Mouse (Mus musculus): Measurements from ENCODE around the gene Peli1. TPM values are rescaled to one million over a fixed set of nuclear protein-coding genes. Genes with fewer than 3 reads are reported as not detected.
A peak's percentile ranks its signal among the peaks of the same experiment; 100 is the strongest.

Gene Peli1
- polyA plus RNA-seq, 1 experiment from 2014 or later, result 35.8 TPM

DNA sequence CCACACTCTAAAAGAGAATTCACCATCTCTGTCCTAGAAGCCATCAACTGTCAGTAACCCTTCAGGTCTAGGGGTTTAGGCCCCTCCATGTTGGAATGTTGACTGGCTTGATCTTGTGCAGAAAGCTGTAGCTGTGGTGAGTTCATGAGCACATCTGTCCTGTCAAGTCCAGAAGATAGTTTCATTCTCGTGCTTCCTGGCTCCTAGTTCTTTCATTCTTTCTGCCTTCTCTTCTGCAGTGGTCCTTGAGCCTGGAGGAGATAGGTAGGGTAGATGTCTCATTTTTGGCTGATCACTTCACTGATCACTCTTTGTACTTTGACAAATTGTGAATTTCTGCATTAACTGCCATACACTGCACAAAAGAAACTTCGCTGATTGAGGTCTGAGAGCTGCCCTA, 7.4 kb downstream of the Peli1 start:
- Histone ChIP-seq H3K4me2 (replicated peaks) (no peak overlapping the region), H3K36me3 (no peaks in the 10 kb centered on the region), H3K9me3 (no peaks in the 10 kb centered on the region), H3K4me1 (replicated peaks) (no peaks in the 10 kb centered on the region), H3K27ac (no peak overlapping the region), H3K9ac (no peak overlapping the region), H3K27me3 (replicated peaks) (no peaks in the 10 kb centered on the region), H3K4me3 (replicated peaks) (no peak overlapping the region)
- no peak for ATAC-seq
- WGBS, result 86% methylated on average over 2 of the region's 2 CpGs

DNA sequence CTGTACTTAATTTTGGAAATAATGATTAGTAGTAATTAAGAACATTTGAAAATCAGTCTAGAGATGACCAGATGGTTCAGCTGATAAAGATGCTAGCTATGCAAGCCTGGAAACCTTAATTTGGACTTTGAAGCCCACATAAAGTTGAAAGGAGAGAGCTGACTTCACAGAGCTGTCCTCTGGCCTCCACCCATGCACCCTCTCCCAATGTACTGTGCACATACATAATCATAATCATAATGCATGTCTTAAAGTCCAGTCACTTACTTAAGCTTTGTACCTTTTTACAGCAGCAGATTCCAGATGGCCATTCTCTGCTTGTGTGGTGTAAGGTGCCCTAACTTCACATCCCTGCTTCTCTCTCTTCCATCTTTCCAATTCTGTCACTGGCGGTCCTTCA, 9.6 kb downstream of the Peli1 start:
- H3K36me3 ChIP-seq, result no peaks in the 10 kb centered on the region
- no peaks in the 10 kb centered on the region for H3K4me1 ChIP-seq (replicated peaks)
- no peaks in the 10 kb centered on the region for H3K9me3 ChIP-seq
- WGBS, result 90% methylated on average over 1 of the region's 1 CpGs
- ATAC-seq, result peak; percentile 78
- no peaks in the 10 kb centered on the region for H3K27me3 ChIP-seq (replicated peaks)
- H3K4me2 ChIP-seq (replicated peaks), result no peak overlapping the region
- no peak overlapping the region for H3K27ac ChIP-seq
- no peak overlapping the region for H3K9ac ChIP-seq
- H3K4me3 ChIP-seq (replicated peaks), result no peak overlapping the region

DNA sequence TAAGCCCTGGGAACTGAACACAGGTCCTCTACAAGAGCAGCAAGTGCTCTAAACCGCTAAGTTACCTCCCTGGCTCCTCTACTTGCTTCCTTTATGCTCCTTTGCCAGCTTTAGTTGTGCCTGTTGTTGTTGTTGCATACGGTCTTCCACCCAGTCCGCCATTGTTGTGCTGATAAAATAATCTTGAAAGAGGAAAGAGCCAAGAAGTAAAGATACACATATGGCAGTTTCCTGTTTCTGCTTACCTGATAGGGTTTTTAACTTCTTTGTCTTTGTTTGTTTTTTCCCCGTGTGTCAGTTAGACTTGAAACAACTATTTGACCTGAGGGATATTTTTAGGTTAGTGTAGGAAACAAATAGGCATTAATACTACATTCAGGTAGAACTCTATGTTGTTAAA, 10.2 kb downstream of the Peli1 start:
- Histone ChIP-seq H3K4me3 (replicated peaks) (no peak overlapping the region), H3K27me3 (replicated peaks) (no peaks in the 10 kb centered on the region), H3K4me1 (replicated peaks) (no peaks in the 10 kb centered on the region), H3K27ac (no peak overlapping the region), H3K9ac (no peak overlapping the region), H3K9me3 (no peaks in the 10 kb centered on the region), H3K4me2 (replicated peaks) (no peak overlapping the region), H3K36me3 (no peaks in the 10 kb centered on the region)
- 80% methylated on average over 4 of the region's 4 CpGs for WGBS
- no peak for ATAC-seq

DNA sequence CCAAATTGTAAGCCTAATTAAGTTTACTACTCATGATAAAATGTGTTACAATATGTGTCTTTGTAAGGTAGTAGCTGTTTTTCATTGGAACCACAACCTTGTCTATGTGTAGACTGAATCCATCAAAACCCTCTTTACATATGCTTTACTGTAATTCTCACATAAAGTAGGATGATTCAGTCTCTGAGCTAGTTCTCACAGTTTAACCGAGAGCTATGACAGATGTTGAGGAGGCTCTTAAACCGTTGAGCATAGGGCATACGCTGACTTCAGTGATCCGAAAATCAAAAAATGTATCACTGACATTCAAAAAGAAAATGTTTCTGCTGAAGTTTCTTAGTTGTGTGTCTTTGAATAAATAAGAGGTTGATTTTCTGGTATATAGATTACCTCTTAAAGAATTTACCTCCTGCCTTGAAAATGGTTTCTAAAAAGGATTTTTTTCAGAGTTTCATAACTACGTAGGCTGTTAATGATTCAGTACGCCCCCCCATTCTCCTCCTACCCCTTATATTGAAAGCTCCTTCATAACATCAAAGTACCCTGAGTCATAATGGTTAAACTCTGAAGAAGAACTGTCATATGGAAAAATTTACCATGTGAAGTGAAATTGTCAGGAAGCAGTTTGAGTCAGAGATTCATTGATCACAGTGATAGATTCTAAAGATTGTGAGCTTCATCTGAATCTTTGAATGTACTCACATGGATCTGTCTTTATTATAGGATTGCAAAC, 11.3 kb downstream of the Peli1 start:
- Histone ChIP-seq H3K9me3 (no peaks in the 10 kb centered on the region), H3K27me3 (replicated peaks) (no peaks in the 10 kb centered on the region), H3K9ac (no peak overlapping the region), H3K4me1 (replicated peaks) (no peaks in the 10 kb centered on the region), H3K27ac (no peak overlapping the region), H3K36me3 (no peaks in the 10 kb centered on the region), H3K4me2 (replicated peaks) (no peak overlapping the region), H3K4me3 (replicated peaks) (no peak overlapping the region)
- ATAC-seq, result no peak
- 86% methylated on average over 6 of the region's 6 CpGs for WGBS

DNA sequence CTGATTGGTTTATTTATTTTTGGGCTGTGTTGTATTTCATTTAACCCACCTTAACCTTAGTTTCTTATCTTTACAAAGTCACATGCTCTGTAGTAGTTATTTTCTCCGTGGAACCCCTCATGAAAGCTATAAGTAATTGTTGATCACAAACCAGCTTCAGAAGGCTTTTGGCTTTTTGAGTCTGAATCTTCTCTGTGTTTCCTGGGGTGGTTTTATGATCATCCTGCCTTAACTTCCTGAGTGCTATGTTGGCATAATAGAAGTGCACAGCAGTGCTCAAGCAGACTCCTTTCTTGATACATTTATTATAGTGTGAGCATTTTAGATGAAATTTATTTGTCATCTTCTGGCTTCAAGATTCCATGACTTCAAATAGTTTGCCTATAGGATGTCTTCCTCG, 12.1 kb downstream of the Peli1 start:
- Histone ChIP-seq H3K4me2 (replicated peaks) (no peak overlapping the region), H3K4me3 (replicated peaks) (no peak overlapping the region), H3K4me1 (replicated peaks) (no peaks in the 10 kb centered on the region), H3K9ac (no peak overlapping the region), H3K36me3 (no peaks in the 10 kb centered on the region), H3K9me3 (no peaks in the 10 kb centered on the region), H3K27ac (no peak overlapping the region), H3K27me3 (replicated peaks) (no peaks in the 10 kb centered on the region)
- WGBS, result 65% methylated on average over 2 of the region's 2 CpGs
- no peak for ATAC-seq

DNA sequence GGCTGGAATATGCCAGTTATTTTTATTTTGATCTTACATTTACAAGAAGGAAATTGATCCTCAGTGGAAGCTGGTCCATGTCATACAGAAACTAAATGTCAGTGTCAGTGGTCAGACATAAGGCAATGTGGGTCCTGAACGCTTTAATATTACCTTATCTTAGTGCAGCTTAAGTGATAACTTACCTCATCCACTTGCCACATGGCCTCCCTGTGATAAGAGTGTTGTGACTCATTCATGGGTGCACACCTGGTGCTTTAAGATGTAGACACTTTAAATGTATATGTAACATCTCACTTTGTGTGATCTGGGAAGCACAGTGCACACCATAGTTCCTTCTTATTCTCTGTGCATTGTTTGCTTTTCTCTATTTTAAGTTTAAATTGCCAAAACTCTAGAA, 14.3 kb downstream of the Peli1 start:
- peak; percentile 66; the same call in 1 of the 2 replicates for ATAC-seq
- WGBS, result 56% methylated on average over 1 of the region's 1 CpGs
- no peaks in the 10 kb centered on the region for H3K9me3 ChIP-seq
- H3K4me2 ChIP-seq (replicated peaks), result no peak overlapping the region
- no peaks in the 10 kb centered on the region for H3K36me3 ChIP-seq
- H3K27me3 ChIP-seq (replicated peaks), result no peaks in the 10 kb centered on the region
- H3K27ac ChIP-seq, result no peak overlapping the region
- no peak overlapping the region for H3K4me3 ChIP-seq (replicated peaks)
- no peaks in the 10 kb centered on the region for H3K4me1 ChIP-seq (replicated peaks)
- H3K9ac ChIP-seq, result no peak overlapping the region

DNA sequence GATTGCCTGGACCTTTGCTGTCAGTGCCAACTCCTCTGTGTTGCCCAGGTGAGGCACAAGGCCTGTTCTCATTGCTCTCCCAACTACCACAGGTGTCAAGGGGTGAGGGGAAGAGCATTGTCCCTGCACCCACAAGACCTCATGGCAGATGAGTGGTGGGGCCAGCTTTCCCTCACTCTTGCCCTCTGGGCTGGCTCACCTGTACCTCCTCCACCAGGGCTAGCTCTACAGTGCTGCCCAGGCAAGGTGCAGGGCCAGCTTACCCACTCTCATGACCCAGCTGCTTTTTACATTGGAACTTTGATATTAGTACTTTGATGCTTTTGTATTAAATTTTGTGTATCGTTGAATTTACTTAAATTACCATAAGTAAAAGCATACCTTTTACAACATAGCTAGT, 16.0 kb downstream of the Peli1 start:
- 100% methylated on average over 1 of the region's 1 CpGs for WGBS
- no peak for ATAC-seq

DNA sequence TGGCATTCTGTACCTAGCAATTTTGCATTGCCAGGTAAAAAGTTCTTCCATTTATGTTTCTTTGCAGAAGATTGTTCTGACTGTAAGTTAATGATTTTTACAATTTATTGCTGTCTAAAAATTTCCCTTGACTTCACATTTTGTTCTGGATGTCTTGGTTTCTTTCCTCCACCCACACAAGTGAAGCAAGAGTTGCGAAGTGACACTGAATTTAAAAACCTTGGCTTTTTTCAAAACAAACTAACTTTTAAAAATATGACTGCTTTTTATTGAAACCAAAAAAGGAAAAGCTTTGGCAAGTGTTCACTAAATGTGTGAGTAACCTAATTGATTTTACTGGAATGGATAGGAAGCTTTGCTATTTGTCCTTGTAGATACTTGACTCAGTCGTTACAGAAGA, 18.2 kb downstream of the Peli1 start:
- Histone ChIP-seq H3K4me3 (replicated peaks) (no peak overlapping the region), H3K27me3 (replicated peaks) (no peaks in the 10 kb centered on the region), H3K27ac (no peak overlapping the region), H3K4me1 (replicated peaks) (no peaks in the 10 kb centered on the region; the same call in 1 of the 2 replicates), H3K9ac (no peak overlapping the region), H3K4me2 (replicated peaks) (no peak overlapping the region), H3K9me3 (no peaks in the 10 kb centered on the region), H3K36me3 (no peaks in the 10 kb centered on the region)
- 79% methylated on average over 2 of the region's 2 CpGs for WGBS
- no peak for ATAC-seq

More for the DNA sequence above, 16.0 kb downstream of the Peli1 start:
- no peak overlapping the region for H3K4me3 ChIP-seq (replicated peaks)
- H3K4me2 ChIP-seq (replicated peaks), result no peak overlapping the region
- H3K27ac ChIP-seq, result no peak overlapping the region
- no peaks in the 10 kb centered on the region for H3K27me3 ChIP-seq (replicated peaks)
- no peak overlapping the region for H3K9ac ChIP-seq
- no peaks in the 10 kb centered on the region for H3K4me1 ChIP-seq (replicated peaks)
- H3K36me3 ChIP-seq, result no peaks in the 10 kb centered on the region
- no peaks in the 10 kb centered on the region for H3K9me3 ChIP-seq

DNA sequence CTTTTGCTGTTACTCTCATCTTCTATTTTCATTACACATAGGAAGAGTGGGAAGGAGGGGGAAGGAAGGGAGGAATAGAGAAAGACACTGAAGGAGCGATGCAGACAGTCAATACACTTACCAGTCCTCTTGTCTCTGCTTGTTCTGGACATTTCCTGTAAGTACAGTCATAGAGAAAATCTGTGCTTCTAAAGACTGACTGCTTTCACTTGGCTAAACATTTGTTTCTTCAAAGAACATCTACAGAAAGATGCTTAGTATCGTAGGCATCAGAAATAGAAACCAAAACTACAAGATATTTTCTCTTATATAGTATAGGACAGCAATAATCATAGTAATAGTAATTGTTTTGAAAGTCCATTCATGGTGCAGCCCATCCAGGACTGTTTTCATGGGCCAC, 23.4 kb downstream of the Peli1 start:
- H3K4me3 ChIP-seq (replicated peaks), result no peak overlapping the region
- no peak overlapping the region for H3K9ac ChIP-seq
- no peaks in the 10 kb centered on the region; the same call in 1 of the 2 replicates for H3K4me1 ChIP-seq (replicated peaks)
- no peaks in the 10 kb centered on the region for H3K9me3 ChIP-seq
- no peak for ATAC-seq
- WGBS, result 88% methylated on average over 2 of the region's 2 CpGs
- H3K27ac ChIP-seq, result no peak overlapping the region
- no peak overlapping the region for H3K4me2 ChIP-seq (replicated peaks)
- H3K27me3 ChIP-seq (replicated peaks), result no peaks in the 10 kb centered on the region
- no peaks in the 10 kb centered on the region for H3K36me3 ChIP-seq

DNA sequence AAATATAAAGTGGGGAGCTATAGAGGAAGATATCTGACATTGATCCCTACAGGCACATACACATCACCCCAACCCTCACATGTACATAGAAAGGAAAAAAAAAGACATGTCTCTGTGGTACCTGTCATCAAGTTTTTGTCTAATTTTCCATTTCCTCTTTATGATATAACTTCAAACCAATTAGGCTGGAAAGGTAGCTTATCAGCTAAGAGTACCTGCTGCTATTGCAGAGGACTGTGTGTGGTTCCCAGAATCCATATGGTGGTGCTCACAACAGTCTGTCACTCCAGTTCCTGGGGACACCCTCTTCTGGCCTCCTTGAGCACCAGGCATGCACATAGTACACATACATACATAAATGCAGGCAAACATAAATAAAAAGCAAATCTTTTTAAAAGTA, 24.7 kb downstream of the Peli1 start:
- Histone ChIP-seq H3K4me2 (replicated peaks) (no peak overlapping the region), H3K27me3 (replicated peaks) (no peaks in the 10 kb centered on the region), H3K9ac (no peak overlapping the region), H3K4me3 (replicated peaks) (no peak overlapping the region), H3K36me3 (no peaks in the 10 kb centered on the region), H3K4me1 (replicated peaks) (no peaks in the 10 kb centered on the region; the same call in 1 of the 2 replicates), H3K9me3 (no peaks in the 10 kb centered on the region), H3K27ac (no peak overlapping the region)
- ATAC-seq, result peak; percentile 57

DNA sequence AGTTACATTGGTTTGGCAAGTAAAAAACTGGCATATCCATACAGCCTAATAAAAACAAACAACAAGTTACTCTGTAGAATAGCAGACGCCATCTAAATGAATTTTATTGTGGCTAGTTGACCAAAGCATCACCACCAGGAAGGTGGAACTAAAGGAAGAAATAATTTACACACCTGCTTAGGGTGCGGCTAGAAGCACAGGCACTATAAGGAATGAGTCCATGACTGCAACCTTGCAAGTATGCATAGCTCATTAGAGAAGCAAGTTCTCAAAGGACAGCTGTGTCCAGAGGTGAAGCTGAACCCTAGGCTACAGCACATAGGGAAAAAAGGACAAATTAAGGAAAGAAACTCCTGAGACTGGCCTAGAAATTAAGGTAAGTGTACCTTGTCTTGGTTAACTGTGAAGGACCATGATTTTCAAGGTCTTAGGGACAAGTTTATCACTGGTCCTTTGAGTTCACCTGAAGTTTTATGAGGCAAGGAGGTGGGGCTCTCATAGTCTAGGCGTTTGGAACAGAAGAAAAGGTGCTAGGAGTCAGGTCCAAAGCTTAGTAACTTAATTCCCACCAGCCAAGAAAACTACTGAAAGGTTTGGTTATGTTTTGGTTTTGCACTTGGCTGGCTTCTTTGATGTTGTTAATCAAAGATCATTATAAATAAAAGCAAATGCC, 25.7 kb downstream of the Peli1 start:
- Histone ChIP-seq H3K27me3 (replicated peaks) (no peaks in the 10 kb centered on the region), H3K9ac (no peak overlapping the region), H3K9me3 (no peaks in the 10 kb centered on the region), H3K4me3 (replicated peaks) (no peak overlapping the region), H3K27ac (no peak overlapping the region), H3K4me1 (replicated peaks) (peaks cover under 1% of the 10 kb centered on the region; the same call in 1 of the 2 replicates), H3K36me3 (no peaks in the 10 kb centered on the region), H3K4me2 (replicated peaks) (no peak overlapping the region)
- whole genome bisulfite sequencing, result 55% methylated on average over 3 of the region's 3 CpGs
- peak; percentile 81 for ATAC-seq

DNA sequence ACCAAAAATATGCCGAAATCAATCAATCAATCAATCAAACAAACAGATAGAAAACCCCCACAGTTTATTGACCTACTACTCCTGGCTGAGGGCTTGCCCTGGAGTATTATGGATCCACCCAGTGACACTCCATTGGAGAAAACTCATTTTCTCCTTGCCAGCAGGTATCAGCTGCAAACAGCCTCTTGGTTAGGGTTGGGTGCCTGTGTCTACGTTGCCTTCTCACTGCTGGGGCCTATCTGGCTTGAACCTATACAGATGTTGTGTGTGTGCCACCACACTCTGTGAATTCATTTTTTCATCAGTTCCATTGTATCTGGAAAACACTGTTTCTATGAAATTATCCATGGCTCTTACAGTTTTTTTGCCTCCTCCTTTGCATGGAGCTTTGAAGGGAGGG, 30.6 kb downstream of the Peli1 start:
- H3K4me1 ChIP-seq (replicated peaks), result 0 out of 2 replicates have a peak, but pooled peaks cover 2% of the 10 kb centered on the region
- ATAC-seq, result no peak
- H3K4me3 ChIP-seq (replicated peaks), result no peak overlapping the region
- H3K9me3 ChIP-seq, result no peaks in the 10 kb centered on the region
- H3K27me3 ChIP-seq (replicated peaks), result no peaks in the 10 kb centered on the region
- WGBS, result 79% methylated on average over 2 of the region's 2 CpGs
- no peak overlapping the region for H3K27ac ChIP-seq
- H3K4me2 ChIP-seq (replicated peaks), result no peak overlapping the region
- H3K36me3 ChIP-seq, result no peaks in the 10 kb centered on the region
- H3K9ac ChIP-seq, result no peak overlapping the region

DNA sequence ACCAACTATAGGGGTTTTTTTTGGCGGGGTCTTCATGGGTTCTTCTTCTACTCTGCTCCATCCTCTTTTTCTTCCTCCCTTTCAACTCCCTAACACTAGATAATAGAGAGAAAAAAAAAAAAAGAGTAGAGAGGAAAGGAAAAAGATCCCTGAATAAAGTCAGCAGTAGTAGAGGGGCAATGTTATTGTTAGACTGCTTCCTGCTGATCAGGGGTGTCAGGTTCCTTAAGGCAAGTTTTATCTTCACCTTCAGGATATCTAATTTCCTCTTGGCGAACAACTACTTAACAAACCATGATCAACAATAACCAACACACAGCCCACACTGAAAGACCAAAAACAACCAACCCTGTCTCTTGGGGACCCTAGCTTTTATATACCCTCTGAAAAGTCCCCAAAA, 31.3 kb downstream of the Peli1 start:
- H3K27ac ChIP-seq, result no peak overlapping the region
- no peaks in the 10 kb centered on the region for H3K9me3 ChIP-seq
- 75% methylated on average over 2 of the region's 2 CpGs for WGBS
- H3K4me1 ChIP-seq (replicated peaks), result 0 out of 2 replicates have a peak, but pooled peaks cover 2% of the 10 kb centered on the region
- H3K27me3 ChIP-seq (replicated peaks), result no peaks in the 10 kb centered on the region
- no peak for ATAC-seq
- H3K4me3 ChIP-seq (replicated peaks), result no peak overlapping the region
- H3K36me3 ChIP-seq, result no peaks in the 10 kb centered on the region
- no peak overlapping the region for H3K9ac ChIP-seq
- no peak overlapping the region for H3K4me2 ChIP-seq (replicated peaks)

Measured in intestine, embryonic 15.5 days (tissue).